Mouse (Mus musculus) fat pad, adult 2 months (tissue): Measurements from ENCODE around the gene Atl1.

Experiments
- DNase-seq: peaks from one replicate; pipeline ENCODE4 v3.0.0-alpha.2; 2011; ENCODE audit warnings: low read depth, low spot score; ENCODE audit errors: extremely low read depth

The Atl1 gene

DNA sequence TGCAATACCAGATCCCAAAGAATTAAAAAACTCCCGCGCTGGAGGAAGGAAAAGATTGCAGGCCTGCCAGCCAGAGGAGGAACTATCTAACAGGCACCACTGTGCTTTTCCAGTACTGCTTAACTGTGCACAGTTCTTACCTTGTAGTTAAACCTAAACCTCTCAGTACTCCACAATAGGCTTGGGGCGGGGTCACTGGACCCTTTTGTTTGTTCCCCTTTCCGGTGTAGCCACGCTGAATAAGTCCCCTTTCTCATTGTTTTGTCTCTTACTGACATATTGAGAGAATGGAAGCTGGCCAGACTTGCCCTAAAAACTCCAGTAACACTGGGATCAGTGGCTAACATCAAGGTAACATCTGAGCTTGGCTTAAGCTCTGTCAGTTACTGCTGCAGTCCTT, 45.3 kb downstream of the Atl1 start:
- DNase-seq: no peak

DNA sequence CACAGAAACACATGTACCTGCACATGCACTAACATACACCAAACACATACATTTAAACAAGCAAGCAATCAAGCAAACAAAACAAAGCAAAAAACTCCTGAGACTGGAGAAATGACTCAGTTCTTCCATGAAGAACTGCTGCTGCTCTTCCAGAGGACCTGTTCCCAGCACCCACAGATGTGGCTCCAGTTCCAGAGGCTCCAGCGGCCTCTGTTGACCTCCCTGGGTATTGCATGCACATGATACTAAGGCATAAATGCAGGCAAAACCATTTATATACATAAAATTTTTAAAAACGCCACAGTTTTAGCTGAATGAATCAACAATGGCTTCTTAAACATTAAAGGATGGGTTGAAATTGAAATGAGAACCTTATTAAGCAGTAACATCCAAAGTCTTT, 46.9 kb downstream of the Atl1 start:
- DNase-seq: no peak

DNA sequence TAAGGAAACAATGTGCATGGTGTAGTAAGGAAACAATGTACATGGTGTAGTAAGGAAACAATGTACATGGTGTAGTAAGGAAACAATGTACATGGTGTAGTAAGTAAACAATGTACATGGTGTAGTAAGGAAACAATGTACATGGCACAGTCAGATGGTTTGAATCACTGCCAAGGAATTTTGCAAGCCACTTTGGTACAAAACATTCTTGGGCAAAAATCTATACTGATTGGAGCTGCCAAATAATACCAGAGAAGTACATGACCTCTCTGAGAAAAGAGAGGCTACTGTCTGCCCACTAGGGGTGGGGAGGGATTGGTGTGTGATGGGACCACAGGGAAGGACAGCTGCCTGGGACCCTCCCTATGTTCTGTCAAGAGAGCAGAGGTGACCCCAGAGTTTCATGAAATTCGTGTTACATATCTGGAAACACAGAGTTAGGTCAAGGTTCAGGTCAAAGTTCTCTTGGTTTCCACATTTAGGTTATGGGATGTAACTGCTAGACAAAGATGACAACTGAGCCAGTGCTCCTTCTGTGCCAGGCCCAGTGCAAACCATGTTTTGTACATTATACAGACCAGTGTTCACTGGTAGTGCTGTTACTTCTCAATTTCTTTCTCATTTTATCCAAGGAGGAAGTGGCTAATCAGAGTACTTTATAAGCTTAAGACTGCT, 49.4 kb downstream of the Atl1 start:
- DNase-seq: no peak

GRCm38 (mm10) chr12:69945861-69946260, 53.4 kb downstream of the Atl1 start:
- no peak for DNase-seq

DNA sequence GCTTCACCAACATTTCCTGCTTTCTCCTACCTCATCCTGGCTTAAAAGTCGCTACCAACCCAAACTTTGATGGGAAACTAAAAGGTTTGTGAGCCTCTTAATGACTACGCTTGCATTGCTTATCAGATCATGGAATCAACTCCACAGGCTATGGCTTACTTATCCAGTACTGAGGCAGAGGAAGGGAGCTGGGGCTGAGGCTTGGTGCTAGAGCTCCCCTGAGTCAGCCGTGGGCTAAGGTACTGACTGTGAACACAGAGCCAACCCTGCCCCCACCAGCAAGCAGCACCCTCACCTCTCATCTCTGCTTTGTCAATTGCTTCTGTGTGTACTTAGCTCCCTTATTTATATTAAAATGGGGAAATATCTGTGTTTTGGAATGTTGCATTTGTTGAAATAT, 55.1 kb downstream of the Atl1 start:
- DNase-seq: no peak

DNA sequence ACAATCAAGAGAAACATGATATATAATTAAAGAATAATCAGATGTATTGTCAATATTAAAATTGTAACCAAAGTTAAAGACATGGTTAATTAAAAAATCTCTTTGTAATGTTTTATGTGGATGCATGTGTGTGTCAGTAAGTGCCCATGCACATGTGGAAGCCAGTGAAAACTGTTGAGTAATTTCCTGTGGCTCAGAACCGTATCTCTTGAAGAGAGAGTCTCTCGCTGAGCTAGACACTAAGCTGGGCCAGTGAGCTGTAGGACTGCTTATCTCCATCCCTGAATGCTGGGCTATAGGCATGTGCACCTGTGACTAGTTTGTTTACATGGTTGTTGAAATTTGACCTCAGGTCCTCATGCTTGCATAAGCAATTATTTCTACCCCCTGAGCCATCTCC, 65.0 kb downstream of the Atl1 start:
- no peak for DNase-seq

DNA sequence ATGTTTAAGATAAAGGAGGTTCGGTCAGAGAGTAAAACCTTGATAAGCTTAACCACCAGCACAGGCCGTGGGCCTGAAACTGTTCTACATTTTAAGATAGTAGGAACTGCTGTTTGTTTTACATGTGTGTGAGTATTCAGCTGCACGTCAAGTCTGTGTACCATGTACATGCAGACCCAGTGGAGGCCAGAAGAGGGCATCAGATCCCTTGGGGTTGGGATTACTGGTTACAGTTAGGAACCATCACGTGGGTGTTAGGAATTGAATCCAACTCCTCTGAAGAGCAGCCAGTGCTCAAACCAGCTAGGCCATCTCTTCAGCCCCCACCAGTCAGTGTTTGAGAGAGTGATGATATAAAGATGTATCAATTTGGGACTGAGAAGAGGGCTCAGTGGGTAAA, 70.1 kb downstream of the Atl1 start:
- DNase-seq: no peak

DNA sequence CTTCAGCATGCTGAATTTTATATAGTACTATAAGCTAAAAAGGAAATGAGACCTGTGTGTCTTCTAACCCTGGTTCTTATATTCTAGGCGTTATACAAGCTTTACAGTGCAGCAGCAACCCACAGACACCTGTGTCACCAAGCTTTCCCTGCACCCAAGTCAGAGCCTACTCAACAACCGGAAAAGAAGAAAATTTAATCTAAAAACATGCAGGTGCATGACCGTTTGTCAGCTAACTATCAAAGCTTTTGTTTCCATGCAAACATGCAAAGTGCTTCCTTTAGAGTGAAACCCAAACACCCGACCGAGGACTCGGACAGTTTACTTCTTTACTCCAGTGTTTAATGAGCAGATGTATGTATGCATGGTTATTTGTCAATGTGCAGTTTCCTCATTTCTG, 70.7 kb downstream of the Atl1 start:
- DNase-seq: no peak

- DNase-seq: no peak
Observed at GRCm38 (mm10) chr12:69965644-69966043, 73.2 kb downstream of the Atl1 start.

- DNase-seq: no peak
Observed at GRCm38 (mm10) chr12:69966071-69966470, 73.7 kb downstream of the Atl1 start.

GRCm38 (mm10) chr12:69967112-69967511, 74.7 kb downstream of the Atl1 start:
- DNase-seq: no peak

- no peak for DNase-seq
Observed at GRCm38 (mm10) chr12:69968154-69968553, 75.7 kb downstream of the Atl1 start.

DNA sequence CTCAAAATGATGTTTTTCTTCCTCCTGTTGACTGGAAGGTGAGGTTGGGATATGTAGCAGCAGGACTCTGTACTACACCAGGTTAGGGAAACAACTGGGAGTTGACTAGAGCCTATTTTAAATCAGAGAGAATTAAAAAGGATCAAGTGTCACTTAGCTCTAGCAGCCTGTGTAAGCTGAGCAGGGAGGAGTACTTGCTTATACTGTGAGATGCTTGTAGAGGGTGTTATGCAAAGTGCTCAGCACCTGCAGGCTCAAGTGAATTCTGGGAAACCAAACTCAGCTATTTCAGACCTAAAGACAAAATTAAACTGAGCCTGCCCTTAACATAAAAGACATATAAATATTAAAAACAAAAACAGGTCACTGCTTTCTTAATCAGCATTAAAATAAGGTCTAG, 81.3 kb downstream of the Atl1 start:
- DNase-seq: no peak

GRCm38 (mm10) chr12:69976688-69977087, 84.3 kb downstream of the Atl1 start:
- no peak for DNase-seq

DNA sequence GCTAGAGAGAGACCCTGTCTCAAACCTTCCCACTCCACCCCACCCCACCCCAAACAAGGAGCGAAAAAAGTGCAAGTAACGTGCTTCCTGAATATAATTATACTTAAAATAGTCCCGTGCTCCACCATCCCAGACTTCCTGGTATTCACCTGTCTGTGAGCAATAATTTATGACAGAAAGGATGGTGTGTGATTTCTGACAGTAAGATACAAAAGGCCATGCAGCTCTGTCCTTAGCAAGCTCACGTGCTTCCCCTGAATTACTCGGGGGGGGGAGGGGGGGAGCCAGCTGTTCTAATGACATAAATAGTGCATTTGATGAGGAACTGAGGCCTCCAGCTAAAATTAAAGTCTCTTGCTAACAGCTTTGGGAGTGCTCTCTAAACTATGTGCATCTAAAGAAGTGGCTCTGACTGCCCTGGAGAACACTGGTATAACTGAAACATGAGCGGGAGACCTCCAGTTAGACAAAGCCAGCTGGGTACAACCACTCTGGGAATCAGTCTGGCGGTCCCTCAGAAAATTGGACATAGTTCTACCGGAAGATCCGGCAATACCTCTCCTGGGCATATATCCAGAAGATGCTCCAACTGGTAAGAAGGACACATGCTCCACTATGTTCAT, 85.1 kb downstream of the Atl1 start:
- no peak for DNase-seq

- no peak for DNase-seq
Observed at GRCm38 (mm10) chr12:69982874-69983273, 90.5 kb downstream of the Atl1 start.

DNA sequence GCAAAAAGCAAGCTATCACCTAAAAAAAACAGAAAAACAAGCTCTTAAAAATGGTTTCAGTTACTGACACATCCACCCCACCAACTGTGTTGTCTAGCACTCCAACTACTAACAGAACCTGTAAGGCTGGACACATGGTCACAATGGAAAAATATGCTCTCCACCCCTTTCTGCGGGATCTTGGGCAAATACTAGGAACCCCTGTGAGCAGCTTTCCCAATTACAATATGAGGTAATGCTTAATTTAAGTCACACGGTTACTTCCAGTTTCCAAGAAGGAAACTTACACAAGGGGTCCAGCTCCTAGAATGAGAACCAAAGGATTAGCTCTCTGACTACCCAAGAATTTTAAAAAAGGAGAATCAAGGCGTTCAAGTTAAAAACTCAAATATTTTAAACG, 93.1 kb downstream of the Atl1 start:
- DNase-seq: no peak

GRCm38 (mm10) chr12:69986241-69986762, 93.9 kb downstream of the Atl1 start:
- DNase-seq: no peak

GRCm38 (mm10) chr12:69986786-69987497, 94.5 kb downstream of the Atl1 start, which contains the start of gene Sav1:
TSS of gene Sav1 (minus strand) at chr12:69987002.
- no peak for DNase-seq

DNA sequence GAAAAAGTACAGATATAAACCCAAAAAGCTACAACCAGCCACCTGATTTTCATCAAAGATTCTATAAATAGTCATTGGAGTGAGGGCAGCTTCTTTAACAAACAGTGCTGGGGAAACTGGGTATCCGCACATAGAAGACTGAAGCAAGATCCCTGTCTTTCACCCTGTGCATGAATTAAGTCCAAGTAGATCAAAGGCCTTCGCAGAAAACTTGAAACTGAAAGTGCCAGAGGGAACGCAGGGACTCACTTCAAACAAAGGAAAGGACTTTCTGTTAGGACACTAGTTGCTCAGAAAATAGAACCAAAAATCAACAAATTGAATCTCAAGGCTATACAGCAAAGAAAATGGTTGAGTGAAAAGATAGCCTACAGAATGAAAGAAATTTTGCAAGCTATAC, 103.0 kb downstream of the Atl1 start:
- no peak for DNase-seq

DNA sequence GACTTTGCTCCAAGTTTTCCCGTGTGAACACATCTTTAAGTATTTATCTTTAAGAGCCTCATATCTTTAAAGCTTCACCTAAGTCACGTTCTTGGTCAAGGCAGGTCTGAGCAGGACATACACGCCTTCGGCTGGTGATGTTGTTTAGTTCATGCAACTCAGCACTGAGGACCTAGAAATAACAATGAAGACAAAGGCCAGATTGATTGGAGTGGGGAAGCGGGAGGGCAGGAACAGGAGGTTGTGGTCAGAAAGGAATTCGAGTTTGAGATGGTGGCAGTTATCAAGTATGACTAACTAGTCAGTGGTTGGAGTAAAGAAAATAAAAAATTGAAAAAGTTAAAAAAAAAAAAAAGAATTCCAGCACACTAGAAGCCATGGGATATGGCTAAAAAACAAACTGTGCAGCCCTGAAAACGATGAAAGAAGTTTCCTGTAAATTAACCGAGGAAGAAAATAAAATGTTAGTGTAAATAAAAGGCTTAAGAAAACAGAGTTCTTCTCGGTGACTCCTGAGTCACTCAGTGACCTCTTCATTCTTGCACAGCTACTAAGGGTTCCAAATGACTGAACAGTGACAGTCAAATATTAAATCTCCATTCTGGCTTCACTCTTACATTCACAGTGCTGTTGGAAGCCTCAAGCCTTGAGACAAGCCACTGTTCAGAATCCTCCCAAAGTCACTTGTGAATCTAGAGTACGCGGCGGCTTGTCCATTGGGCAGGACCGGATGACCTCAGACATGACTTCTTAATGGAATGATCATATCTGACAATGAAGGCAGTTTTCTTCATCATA, 106.0 kb downstream of the Atl1 start:
- no peak for DNase-seq
